Mouse (Mus musculus): ENCODE measurements at regions not wholly inside any gene's neighbourhood (a gene's known extent, or its start where the extent isn't known, plus 50 kb on each side); places are given as distances from the start of the nearest gene placed in this dataset.

DNA sequence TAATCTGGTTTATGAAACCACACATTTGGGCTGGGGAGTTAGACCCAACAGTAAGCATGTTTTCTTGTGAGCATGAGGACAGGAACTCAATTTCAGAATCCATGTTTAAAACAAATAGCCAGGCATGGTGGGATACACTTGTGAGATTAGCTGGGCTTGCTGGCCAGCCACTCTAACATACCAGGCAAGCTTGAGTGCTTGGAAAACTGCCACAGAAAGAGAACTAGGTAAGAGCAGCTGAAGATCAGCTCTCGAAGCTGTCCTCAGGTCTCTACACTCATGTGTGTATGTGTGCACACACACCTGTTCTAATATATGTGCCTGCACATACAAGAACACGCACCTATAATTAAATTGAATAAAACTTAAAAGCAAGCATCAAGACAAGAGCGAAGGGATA lies 112.2 kb upstream of the Zc3h12c start:
- TF ChIP-seq CTCF (IDR thresholded peaks at IDR 0.05; ENCODE audit: low read depth, low read length) (no peak), GATA1 (IDR thresholded peaks at IDR 0.05; ENCODE audit: borderline replicate concordance, low read length) (no peak), TAL1 (conservative IDR thresholded peaks at IDR 0.05; ENCODE audit: low read depth, low read length) (no peak), POLR2AphosphoS5 (IDR thresholded peaks at IDR 0.05; ENCODE audit: insufficient replicate concordance, low read depth, low read length) (no peak)

All from G1E (cell line).